Mouse (Mus musculus) thymus, postnatal 36 days (tissue): ENCODE data around the gene Uba5.
A peak's percentile ranks its signal among the peaks of the same experiment; 100 is the strongest.

ENCODE experiments used
- DNase-seq, 2 experiments: peaks; one replicate each; pipeline ENCODE4 v3.0.0; 2022; ENCODE audit warnings: mixed read lengths in 2 of 2

Uba5 gene

GRCm38 (mm10) chr9:104062430-104063243, at the start of gene Uba5:
TSS of gene Uba5 (minus strand) at chr9:104063134.
- peak; percentile 71 to 76 for DNase-seq

DNA sequence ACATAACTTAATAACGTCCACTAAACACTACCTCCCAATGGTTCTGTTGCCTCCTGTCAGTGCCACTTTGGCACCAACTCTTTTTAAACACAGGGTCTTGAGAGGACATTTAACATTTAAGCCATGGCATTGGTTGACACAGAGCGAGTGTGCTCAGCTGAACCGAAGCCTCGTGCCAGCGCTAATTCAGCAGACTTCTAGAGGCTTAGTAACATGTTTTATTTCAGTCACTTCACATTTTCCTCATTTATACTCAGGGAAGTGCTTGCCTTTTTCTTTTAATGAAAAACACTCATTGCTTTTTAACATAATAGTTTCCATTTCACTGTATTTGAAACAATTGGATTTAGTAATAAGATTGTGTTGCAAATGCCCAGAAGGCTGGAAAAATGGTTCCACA, 46.2 kb upstream of the Uba5 start:
- DNase-seq: no peak

DNA sequence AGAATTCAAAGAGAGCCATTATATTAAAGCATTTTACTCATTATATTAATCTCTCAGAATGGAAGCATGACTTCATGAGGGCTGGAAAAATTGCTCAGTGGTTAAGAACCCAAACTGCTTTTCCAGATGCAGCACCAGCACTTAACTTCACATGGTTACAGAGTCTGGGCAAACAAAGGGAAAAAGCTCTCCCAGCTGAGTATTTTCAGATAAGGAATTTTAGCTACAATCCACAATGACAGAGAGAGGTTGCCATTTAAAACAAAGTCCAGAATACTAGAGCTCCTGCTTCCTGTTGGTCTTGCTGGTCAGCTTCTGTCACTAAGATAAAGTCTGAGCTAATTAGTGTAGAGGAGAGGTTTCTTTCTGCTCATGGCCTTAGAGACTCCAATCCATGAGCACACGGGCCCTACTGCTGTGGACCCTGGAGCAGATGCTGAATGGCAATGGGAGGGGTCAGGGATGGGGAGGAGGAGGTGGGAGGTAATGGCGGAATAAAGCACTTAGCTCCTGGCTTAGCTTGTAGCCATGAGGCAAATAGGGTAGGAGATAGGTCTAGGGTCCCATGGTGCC, 45.7 kb upstream of the Uba5 start:
- no peak for DNase-seq

- DNase-seq: no peak
Measured at GRCm38 (mm10) chr9:104107482-104107881, 44.5 kb upstream of the Uba5 start.

GRCm38 (mm10) chr9:104106930-104107329, 44.0 kb upstream of the Uba5 start:
- DNase-seq: no peak

- no peak for DNase-seq
Measured at GRCm38 (mm10) chr9:104104986-104105385, 42.1 kb upstream of the Uba5 start.

GRCm38 (mm10) chr9:104102901-104103300, 40.0 kb upstream of the Uba5 start:
- no peak for DNase-seq

GRCm38 (mm10) chr9:104102301-104102700, 39.4 kb upstream of the Uba5 start:
- no peak for DNase-seq

- DNase-seq: no peak
Measured at GRCm38 (mm10) chr9:104101458-104101857, 38.5 kb upstream of the Uba5 start.

DNA sequence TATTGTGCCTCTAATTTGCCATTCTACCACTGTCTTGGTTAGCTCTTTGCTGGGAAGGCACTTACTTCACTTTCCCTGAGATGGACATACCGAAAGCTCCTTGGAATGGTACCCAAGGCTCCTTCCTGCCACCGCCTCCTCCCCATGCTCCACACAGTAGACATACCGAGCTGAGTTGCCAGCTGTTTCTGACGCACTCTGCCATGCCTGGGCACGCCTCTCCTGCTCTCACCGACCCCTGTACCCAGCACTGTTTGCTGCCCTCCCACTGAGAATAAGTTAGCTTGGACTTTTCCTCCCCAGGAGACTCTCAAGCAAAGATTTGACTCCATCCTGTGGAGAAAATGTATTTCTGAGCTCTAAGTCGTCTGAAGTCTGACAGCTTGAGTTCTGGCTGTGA, 37.9 kb upstream of the Uba5 start:
- DNase-seq: no peak

- DNase-seq: no peak
Measured at GRCm38 (mm10) chr9:104099060-104099459, 36.1 kb upstream of the Uba5 start.

DNA sequence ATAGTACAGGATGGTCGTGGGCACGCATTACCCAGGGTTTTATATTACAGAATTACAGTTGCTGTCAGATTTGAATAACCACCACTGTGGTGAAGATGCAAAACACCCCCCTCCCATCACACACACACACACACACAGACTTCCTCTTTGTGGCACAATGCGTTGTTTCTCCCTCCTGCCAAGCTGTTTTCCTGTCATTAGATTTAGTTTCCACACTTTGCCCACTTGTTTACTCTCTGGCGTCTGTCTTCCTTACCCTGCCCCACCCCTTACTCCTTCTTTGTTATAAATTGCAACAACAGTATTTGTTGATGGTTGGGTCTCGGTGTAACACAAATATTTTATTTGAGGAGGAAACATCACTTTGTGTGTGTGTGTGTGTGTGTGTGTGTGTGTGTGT, 35.3 kb upstream of the Uba5 start:
- DNase-seq: no peak

DNA sequence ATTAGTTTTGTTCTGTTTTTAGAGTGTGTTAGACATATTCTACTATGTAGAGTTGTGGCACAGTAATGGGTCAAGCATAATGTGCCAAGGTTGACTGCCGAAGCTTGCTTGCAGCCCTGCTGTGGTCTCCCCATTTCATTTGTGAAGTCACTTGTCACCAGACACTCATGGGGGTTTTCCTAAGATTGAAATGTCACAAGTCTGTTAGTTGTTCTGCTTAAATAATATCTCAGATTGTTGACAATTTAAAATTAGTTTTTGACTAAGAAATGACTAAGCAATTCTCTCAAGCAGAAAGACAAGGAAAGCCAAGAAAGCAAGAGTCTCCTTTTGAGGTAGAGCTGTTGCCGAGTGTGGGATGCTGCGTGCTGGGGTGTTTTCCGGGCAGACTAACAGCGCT, 30.0 kb upstream of the Uba5 start:
- no peak for DNase-seq

DNA sequence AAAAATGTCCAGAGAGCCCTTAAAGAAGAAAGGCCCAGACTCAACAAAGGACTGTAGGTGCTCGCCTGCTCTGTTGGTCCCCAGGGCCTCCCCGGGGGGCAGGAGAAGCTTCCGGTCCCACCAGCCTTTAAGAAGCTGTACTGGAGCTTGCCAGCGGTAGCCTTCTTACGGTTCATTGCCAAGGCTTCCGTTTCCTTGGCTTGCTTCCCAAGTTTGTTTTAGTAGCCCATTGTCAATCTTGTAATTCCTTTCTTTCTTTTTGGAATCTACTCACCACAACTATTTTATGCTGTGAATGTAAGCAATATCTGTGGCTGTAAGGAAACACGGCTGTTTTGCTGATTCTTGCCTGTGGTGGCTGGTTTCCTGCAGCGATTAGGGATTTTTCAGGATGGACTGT, 25.6 kb upstream of the Uba5 start:
- DNase-seq: no peak

DNA sequence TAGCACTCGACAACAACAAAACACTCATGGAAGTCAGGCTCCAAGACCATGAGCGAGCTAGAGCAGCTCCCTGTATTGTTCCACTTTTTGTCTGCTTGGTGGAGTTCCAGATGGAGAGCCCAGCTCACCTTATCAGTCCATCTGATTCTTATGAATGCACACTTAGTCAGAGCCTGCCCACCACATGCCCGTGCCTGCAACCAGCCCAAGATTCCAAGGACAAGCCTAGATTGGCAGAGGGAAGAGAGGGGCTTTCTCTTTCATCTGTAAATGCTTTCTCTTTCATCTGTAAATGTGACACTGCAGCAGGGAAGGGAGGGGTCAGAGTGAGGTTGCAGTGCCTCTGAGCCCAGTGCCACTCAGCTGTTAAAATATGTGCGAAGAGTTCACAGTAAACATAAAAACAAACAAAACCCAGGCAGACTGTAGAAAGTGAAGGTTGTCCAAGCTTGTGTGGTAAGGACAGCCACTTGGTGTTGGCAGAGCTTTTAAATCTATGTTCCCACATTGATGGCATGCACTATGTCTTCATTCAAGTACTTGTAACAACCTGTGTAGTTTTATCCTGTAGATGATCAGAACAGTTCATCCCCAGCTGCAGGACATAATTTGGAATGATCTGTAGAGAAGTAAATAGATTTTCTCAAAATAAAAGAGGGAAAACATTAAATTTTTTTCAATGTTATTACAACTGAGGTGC, 22.9 kb upstream of the Uba5 start:
- no peak for DNase-seq

DNA sequence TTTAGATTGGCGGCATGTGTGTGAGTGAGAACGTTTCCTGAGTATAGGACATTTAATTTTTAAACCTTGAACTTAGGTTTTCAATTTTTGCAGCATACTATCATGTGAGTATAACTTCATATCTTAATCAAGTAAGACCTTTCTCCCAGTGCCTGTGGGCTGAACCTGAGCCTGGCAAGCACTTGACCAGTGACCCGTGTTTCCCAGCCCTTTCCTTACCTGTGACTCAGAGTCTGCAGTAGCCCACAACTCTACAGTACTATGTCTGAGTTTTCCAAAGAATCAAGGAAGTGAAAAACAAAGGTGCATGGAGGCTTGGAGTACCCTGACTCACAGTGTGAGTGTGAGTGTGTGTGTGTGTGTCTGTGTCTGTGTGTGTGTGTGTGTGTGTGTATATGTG, 17.1 kb upstream of the Uba5 start:
- DNase-seq: no peak

DNA sequence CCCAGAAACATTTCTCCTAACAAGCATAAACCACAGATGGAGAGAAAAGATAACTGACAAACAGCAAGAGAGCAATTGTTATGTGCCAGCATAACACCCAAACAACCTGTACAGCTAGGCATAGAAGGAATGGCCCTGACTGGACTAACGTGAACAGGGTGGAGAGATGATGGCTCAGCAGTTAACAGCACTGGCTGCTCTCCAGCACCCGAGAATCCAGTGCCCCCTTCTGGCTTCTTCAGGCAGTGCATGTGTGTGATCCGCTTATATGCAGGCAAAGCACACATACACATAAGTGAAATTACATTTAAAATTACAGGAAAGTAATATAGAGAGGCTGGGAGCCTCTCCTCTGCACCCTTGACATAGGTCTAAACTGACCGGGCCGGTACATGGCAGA, 16.4 kb upstream of the Uba5 start:
- DNase-seq: peak; percentile 47 to 53

DNA sequence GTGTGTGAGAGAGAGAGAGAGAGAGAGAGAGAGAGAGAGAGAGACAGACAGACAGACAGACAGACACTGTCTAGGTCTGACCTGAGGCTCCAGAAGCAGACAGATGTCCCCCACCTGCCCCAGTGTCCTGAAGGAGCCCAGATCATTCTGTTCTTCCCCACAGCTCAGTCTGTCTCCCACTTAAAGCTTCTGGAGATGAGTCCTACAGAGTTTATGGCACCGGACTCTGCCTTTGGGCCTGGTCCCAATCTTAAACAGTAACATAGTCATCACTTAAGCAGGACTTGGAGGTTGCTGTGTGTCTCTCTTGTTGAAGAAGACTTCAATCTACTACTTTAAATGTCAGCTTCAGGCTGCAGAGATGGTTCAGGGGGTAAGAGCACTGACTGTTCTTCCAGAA, 15.8 kb upstream of the Uba5 start:
- no peak for DNase-seq

DNA sequence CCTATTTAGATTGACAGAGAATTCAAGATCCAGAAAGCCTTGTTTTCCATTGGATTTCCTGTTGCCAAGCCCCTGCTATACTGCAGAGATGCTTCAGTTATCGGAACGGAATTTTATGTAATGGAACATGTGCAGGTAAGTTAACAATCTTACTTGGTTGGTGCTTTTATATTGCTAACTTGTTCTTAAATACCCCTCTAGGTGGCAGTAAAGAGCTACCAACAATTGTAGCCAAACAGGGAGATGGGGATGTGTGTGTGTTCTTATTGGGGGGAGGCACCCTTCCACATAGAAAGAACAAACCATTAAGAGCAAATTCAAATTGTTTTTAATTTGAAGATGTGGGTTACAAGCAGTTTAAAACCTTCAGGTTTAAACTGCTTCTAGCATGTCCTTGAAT, 12.9 kb upstream of the Uba5 start:
- DNase-seq: no peak

DNA sequence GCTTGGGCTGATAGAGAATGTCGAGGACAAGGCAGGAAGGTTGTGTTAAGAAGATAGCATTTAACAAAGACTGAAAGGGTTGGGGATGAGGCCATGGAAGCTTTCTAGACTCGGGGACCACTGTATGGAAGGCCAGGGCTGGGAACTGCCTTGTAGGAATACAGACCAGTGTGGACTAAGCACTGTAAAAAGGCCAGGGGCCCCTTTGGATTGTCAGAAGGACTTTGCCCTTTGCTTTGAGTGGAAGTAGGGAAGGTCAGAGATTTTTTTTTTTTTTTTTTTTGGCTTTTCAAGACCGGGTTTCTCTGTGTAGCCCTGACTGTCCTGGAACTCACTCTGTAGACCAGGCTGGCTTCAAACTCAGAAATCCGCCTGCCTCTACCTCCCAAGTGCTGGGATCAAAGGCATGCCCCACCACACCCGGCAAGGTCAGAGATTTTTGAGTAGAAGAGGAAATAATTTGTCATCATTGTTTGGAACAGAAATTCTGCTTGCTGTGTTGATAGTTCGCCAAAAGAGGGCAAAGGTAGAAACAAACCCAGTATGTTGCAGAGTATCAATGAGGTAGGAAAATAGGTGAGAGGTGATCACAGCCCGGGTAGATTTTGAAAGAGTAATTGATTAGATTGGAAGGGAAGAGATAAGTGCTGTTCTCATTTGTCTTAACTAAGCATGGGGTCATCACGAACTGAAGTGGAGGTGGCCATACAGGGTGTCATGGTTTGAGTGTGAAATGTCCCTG, 8.1 kb upstream of the Uba5 start:
- no peak for DNase-seq

DNA sequence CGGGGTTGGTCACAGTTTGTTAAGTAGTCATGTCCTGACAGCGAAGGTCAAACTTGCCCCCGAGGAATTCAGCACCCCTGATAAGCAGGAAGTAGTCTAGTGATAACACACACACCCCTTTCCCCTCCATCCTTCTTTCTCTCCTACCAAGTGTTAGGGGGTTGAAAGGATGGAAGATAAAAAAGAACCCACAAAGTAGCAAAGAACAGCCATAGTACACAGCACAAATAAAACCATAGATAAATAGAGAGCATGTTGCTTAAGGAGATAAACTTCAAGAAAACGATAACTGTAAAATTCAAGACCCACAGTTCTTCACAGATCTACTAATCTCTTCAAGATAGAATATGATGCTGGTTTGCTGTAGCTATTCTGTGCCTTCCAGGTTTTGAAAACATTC, 7.3 kb upstream of the Uba5 start:
- DNase-seq: no peak

DNA sequence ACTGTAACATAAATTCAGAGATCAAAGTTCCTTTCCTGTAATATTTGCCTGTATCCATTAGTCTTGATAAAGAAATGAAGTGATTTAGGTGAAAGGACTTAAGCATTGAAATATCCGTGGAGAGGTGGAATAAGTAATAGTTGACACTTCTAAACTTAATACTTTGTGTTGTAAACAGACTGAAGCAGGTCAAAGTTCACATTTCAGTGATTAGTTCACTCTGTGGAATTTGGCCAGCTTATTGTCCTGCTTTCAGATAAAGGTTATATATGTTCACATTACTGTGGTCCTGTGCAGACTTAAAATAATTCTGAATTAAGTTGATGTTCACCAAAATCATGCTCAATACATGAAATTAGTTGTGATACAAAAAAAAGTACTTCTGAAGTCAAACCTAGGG, 1.6 kb upstream of the Uba5 start:
- no peak for DNase-seq

DNA sequence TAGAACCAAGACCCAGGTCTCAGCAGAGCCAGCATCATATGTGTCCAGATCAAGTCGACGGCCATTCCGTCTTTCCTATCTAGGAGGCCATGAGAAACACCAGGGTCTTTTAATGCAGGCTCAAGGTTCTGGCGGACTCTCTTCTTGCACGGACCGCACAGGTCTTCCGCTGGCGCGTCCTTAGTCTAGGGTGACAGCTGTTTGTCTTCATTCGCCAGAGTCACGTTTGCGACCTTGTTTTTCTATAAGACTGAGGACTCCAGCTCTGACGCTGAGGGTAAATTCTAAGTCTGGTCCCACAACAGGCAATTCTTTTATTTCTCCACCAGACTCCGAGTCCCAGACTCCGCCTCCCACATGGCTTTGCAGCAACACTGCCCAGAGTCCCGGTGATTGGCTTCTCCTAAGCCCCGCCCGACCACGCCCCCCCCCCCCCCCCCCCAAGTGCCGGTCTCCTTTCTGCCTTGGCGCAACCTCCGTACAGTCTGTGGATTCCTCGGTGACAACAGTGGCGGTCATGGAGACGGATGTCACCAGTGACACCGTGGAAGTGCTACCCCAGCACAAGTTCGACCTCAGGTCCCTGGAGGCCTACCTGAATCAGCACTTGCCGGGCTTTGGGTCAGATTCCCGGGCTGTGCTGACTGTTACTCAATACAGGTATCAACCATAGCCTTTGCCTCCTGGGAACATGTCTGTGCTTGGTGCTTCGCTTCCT, 469 bp upstream of the Uba5 start, which contains the start of gene Acad11:
Gene Acad11, plus strand, starts transcription at position 134 of the 718 bp plus-strand sequence.
- DNase-seq: peak; percentile 81 to 85
